In the genomic region with DNA sequence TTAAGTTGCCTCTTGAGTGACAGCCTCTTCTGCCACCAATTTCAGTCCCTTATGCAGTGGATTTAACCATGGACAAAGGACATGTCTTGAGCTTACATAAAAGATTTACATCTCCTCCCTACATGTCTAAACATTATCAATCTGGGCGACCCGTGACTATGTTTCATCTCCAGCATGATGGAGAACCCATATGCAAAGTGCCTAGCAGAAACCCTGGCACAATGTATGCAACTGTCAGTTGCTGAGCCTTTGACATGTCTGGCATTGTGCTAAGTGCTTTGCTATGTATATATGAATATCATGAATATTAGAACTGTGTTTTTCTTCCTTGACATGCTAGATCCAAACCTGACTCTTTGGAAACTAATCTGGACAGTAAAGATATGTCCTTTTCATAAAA, we compare ENCODE assay signal across 16 mouse cellular contexts.
"Had no signal": no experiment of that assay in that cellular context is flagged by ENCODE, and none has a peak within 500 bp of the region (broad histone marks: within the 10 kb centered on the region; RNA-seq: fewer than 3 reads in every experiment).

No protein-coding gene starts in this region.

- H3K27ac ChIP-seq: neural tube, embryonic 13.5 days; neural tube, embryonic 15.5 days; stomach, embryonic 15.5 days; stomach, postnatal 0 days had no signal

- H3K36me3 ChIP-seq: neural tube, embryonic 13.5 days; neural tube, embryonic 15.5 days had no signal

- H3K9ac ChIP-seq: neural tube, embryonic 13.5 days; neural tube, embryonic 15.5 days; stomach, embryonic 15.5 days had no signal

- H3K4me2 ChIP-seq: neural tube, embryonic 13.5 days; neural tube, embryonic 15.5 days; stomach, embryonic 15.5 days had no signal

- H3K9me3 ChIP-seq: neural tube, embryonic 13.5 days; neural tube, embryonic 15.5 days; stomach, embryonic 15.5 days had no signal

- H3K4me3 ChIP-seq: neural tube, embryonic 13.5 days; neural tube, embryonic 15.5 days; stomach, embryonic 15.5 days had no signal

- DNase-seq: retina, postnatal 1 day; right cerebral cortex, adult 18-20 months; right cerebral cortex, postnatal 14 days; right cerebral cortex, postnatal 25 days; right cerebral cortex, postnatal 4 days; spleen, adult 18-20 months; thymus, adult 18-20 months; thymus, adult 2 months; thymus, postnatal 14 days; thymus, postnatal 25 days; thymus, postnatal 36 days; thymus, postnatal 4 days had no signal

- H3K27me3 ChIP-seq: neural tube, embryonic 13.5 days; neural tube, embryonic 15.5 days; stomach, embryonic 15.5 days had no signal
